Mouse (Mus musculus): ENCODE results near the gene Stoml3. TPM values are rescaled to one million over a fixed set of nuclear protein-coding genes. Genes with fewer than 3 reads are reported as not detected.

Stoml3 gene
- total RNA-seq (2021), result under 1 TPM; 0.50 to 0.63 TPM

GRCm38 (mm10) chr3:53488353-53488752 lies at the start of gene Stoml3:
Stoml3 (plus strand) TSS chr3:53488653.
- DNase-seq, result no peak

DNA sequence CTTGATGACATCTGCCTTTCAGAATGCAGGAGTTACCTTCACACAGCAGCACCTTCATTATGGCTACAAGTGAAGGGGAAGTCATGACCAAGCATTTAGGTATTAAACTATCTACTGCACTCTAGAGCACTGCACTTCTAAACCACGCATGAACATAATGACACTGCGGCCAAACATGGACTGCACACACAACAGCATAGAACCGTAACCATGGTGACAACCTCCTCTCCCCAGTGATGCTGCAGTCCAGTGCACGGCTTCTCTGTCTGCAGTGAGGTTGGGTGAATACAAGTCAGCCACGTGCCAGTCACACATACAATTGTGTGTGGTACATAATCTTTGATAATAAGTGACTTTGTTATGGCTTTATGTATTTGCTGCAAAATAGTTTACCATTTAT lies 42.9 kb upstream of the Stoml3 start:
- no peak for DNase-seq

GRCm38 (mm10) chr3:53446801-53447200 lies 41.7 kb upstream of the Stoml3 start:
- DNase-seq, result no peak

GRCm38 (mm10) chr3:53448208-53448607 lies 40.2 kb upstream of the Stoml3 start:
- peak in 1 of 2 experiments; percentile 19 for DNase-seq

DNA sequence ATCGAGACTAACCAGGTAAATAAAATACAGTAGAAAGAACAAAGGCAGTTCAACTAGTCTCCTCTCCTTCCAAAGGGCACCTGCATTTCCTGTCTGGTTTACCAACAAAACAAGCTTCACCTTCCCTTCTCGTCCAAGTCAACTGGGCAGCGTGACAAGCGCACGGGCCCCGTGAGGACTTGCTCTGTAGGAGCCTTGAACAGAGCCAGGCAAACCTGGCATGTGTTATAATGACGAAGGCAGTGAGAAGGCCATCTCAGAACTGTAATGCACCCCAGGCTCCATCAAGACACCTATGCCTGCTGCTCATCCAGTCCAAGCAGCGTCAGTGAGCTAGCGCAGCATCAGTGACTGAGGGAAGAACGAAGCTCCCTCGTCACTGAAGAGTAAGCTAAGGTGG lies 37.8 kb upstream of the Stoml3 start:
- no peak for DNase-seq

GRCm38 (mm10) chr3:53452351-53452750 lies 36.1 kb upstream of the Stoml3 start:
- no peak for DNase-seq

- no peak for DNase-seq
These were observed 35.1 kb upstream of the Stoml3 start for GRCm38 (mm10) chr3:53453346-53453745.

- no peak for DNase-seq
These were observed 34.4 kb upstream of the Stoml3 start for GRCm38 (mm10) chr3:53454005-53454404.

DNA sequence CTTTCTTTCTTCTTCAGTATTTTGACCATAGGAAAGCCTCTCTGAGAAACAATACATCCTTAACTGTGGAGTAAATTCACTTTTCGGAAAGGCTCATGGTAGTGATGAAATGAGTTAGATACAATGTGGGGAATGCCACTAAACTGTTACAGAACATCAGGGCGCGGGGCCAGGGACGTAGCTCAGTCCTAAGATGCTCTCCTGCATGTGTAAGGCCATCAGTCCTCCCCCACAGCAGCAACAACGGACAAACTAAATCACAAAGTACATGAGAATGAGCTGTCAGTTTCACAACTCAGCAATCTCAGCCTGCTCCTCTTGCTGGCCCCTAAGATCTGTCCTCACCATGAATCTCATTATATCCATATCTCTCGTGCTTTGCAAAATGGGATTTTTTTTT lies 33.9 kb upstream of the Stoml3 start:
- DNase-seq, result no peak

GRCm38 (mm10) chr3:53454984-53455383 lies 33.5 kb upstream of the Stoml3 start:
- no peak for DNase-seq

- DNase-seq, result no peak
These were observed 30.7 kb upstream of the Stoml3 start for GRCm38 (mm10) chr3:53457750-53458149.

DNA sequence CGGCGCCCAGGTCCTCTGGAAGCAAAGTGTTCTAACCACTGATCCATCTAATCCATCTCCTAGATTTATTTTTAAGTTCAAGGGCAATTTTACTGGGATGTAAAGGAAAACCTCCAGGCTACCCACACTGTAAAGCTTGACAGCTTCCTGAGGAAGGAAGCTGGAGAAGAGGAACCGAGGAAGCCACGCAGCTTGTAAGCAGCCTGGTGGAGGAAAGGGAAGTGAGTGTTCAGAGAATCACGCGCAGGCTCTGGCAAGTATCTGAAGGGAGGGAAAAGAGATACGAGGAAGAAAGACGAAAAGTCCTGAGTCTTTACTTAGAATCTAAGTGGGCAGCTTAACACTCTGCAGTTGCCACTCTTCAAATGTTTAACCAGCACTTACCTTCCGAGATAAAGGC lies 28.3 kb upstream of the Stoml3 start:
- no peak for DNase-seq

GRCm38 (mm10) chr3:53462701-53463045 lies 25.8 kb upstream of the Stoml3 start:
- DNase-seq, result no peak

- peak; percentile 95 to 97 for DNase-seq
These were observed 25.2 kb upstream of the Stoml3 start, which contains the start of the genes Nhlrc3 and Proser1 for GRCm38 (mm10) chr3:53463046-53463764. Nhlrc3 (minus strand) TSS chr3:53463332. Proser1 (plus strand) TSS chr3:53463666.

DNA sequence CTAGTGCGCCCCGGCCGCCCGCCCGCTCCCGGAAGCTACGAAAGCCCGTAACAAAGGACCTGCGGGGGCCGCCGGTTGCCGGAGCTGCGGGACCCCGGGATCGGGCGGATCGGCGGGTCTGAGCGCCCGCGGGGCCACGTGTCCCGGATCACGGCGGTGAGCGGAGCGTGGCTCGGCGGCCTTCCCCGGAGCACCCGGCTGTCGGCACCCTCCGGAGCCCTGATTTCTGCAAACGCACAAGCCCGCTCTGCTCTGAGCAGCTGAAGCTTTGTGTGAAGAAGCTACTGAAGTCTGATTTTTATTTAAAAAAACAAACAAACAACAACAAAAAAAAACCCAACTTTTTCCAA lies 24.7 kb upstream of the Stoml3 start:
- no peak for DNase-seq

DNA sequence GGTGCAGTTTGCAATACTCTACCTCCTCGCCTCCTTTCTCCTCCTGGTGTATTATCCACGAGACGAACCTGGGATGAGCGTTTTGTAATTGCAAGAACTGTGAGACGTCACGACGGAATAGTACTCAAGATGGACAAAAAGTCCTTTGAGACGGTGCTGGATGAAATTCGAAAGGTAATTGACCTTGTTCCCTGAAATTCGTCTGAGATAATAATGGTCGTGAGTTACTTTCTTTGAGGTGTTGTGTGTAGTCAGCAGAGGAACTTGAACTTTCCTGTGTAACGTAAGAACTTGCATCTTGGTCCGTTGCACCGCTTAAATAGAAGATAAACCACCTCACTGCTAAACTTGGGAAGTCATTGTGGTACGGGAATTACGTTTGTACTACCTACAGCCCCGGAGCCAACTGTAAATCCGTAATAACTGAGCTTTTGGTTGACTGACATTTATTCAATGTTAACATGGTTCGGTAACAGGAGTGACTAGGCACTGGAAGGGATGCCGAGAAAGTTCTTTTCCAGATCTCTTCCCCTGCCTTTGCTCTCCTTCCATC lies 24.2 kb upstream of the Stoml3 start:
- DNase-seq, result no peak

- DNase-seq, result no peak
These were observed 23.1 kb upstream of the Stoml3 start for GRCm38 (mm10) chr3:53465330-53465729.

- no peak for DNase-seq
These were observed 22.0 kb upstream of the Stoml3 start for GRCm38 (mm10) chr3:53466481-53466880.

- no peak for DNase-seq
These were observed 21.1 kb upstream of the Stoml3 start for GRCm38 (mm10) chr3:53467356-53467755.

GRCm38 (mm10) chr3:53469650-53470049 lies 18.8 kb upstream of the Stoml3 start:
- no peak for DNase-seq

GRCm38 (mm10) chr3:53472061-53472460 lies 16.4 kb upstream of the Stoml3 start:
- no peak for DNase-seq

GRCm38 (mm10) chr3:53474179-53474578 lies 14.3 kb upstream of the Stoml3 start:
- no peak for DNase-seq

GRCm38 (mm10) chr3:53475889-53476288 lies 12.6 kb upstream of the Stoml3 start:
- peak; percentile 39 to 41 for DNase-seq

- DNase-seq, result no peak
These were observed 11.0 kb upstream of the Stoml3 start for GRCm38 (mm10) chr3:53477468-53477867.

Data from layer of hippocampus, postnatal 36 days (tissue).